Mouse (Mus musculus) liver, postnatal 0 days (tissue): ENCODE data around the gene Fasn. TPM values are rescaled to one million over a fixed set of nuclear protein-coding genes. Genes with fewer than 3 reads are reported as not detected.

Experiments
- ATAC-seq: fragments of 200-750 bp; cut with Nextera tagmentation; 2 replicates; pipeline ENCODE4 v1.8.0; 2017; ENCODE audit warnings: mild to moderate bottlenecking, moderate library complexity
- DNase-seq: peaks from one replicate; pipeline ENCODE4 v3.0.0-alpha.2; 2016
- H3K27ac ChIP-seq: fragments of 300-500 bp; sonication (generic); 2 replicates; pipeline ENCODE4 v1.5.1; 2014; ENCODE audit warnings: antibody characterized with exemption, moderate library complexity, mild to moderate bottlenecking, low read depth
- H3K27me3 ChIP-seq: fragments of 300-500 bp; sonication (generic); 2 replicates; pipeline ENCODE4 v1.6.1; 2014; ENCODE audit warnings: low read length, control low read depth, mixed read lengths; ENCODE audit not compliant: insufficient read depth
- H3K36me3 ChIP-seq: fragments of 300-500 bp; sonication (generic); replicated peaks from 2 replicates; pipeline ENCODE4 v1.6.1; 2014; ENCODE audit warnings: mild to moderate bottlenecking, control low read depth, low read length, moderate library complexity, mixed read lengths; ENCODE audit not compliant: insufficient read depth
- H3K4me1 ChIP-seq: fragments of 300-500 bp; sonication (generic); 2 replicates; pipeline ENCODE4 v1.6.1; 2014; ENCODE audit warnings: antibody characterized with exemption, mild to moderate bottlenecking, control low read depth; ENCODE audit not compliant: insufficient read depth
- H3K4me2 ChIP-seq: fragments of 300-500 bp; sonication (generic); 2 replicates; pipeline ENCODE4 v1.6.1; 2014; ENCODE audit warnings: low read depth, mild to moderate bottlenecking, low read length, moderate library complexity, mixed read lengths
- H3K4me3 ChIP-seq: fragments of 300-500 bp; sonication (generic); 2 replicates; pipeline ENCODE4 v1.5.1; 2014; ENCODE audit warnings: low read depth, low read length
- H3K9ac ChIP-seq: fragments of 300-500 bp; sonication (generic); replicated peaks from 2 replicates; pipeline ENCODE4 v1.6.1; 2014; ENCODE audit warnings: mild to moderate bottlenecking, moderate library complexity
- H3K9me3 ChIP-seq: fragments of 300-500 bp; sonication (generic); 2 replicates; pipeline ENCODE4 v1.6.1; 2016; ENCODE audit warnings: mild to moderate bottlenecking, control low read depth, low read length, mixed read lengths
- CTCF ChIP-seq: sonication (generic); IDR thresholded peaks from 2 replicates; pipeline ENCODE4 v1.5.1; 2016; ENCODE audit warnings: antibody characterized with exemption, low read depth
- EP300 ChIP-seq: IDR thresholded peaks from 2 replicates; pipeline ENCODE4 v1.6.1; 2016; ENCODE audit warnings: antibody characterized with exemption, low read depth, mild to moderate bottlenecking
- WGBS: fragments of 180-500 bp; shearing (Covaris S2); extraction: QIAGEN DNeasy Blood & Tissue Kit; methylation state at CpG from one replicate; pipeline ENCODE4 v1.1.7; 2014; ENCODE audit not compliant: insufficient replicate concordance; 5-methylcytosine and 5-hydroxymethylcytosine counted together
- polyA plus RNA-seq: library from polyadenylated mRNA; unstranded; fragments of >200 nt; fragmentation: Nextera tagmentation; extraction: Ambion mirVana; gene quantifications from 2 replicates; pipeline ENCODE4 v1.2.1, GENCODE M21; 2015

The Fasn gene
- polyA plus RNA-seq, 1 experiment from 2014 or later = 3.9 TPM

GRCm38 (mm10) chr11:120804274-120804673 lies 20.1 kb downstream of the Fasn start:
- Histone ChIP-seq H3K9me3 (no peaks in the 10 kb centered on the region), H3K27ac (no peak overlapping the region), H3K4me1 (peaks cover 3% of the 10 kb centered on the region; the same call in 1 of the 2 replicates), H3K4me2 (no peak overlapping the region), H3K36me3 (peaks cover 31% of the 10 kb centered on the region), H3K9ac (no peak overlapping the region), H3K4me3 (no peak overlapping the region), H3K27me3 (no peaks in the 10 kb centered on the region)
- 77% methylated on average over 7 of the region's 7 CpGs for WGBS
- DNase-seq = no peak
- TF ChIP-seq CTCF (no peak), EP300 (no peak)
- ATAC-seq = no peak

- DNase-seq (peak; percentile 88), ATAC-seq (peak; percentile 59)
- TF ChIP-seq EP300 (no peak), CTCF (peak; percentile 94)
- Histone ChIP-seq H3K9ac (no peak overlapping the region; the same call in 1 of the 2 replicates), H3K4me3 (no peak overlapping the region), H3K36me3 (no peaks in the 10 kb centered on the region), H3K9me3 (no peaks in the 10 kb centered on the region), H3K27me3 (no peaks in the 10 kb centered on the region), H3K27ac (no peak overlapping the region), H3K4me1 (peaks cover 7% of the 10 kb centered on the region), H3K4me2 (peak overlapping the region; percentile 28)
- 15% methylated on average over 10 of the region's 10 CpGs for WGBS
These were observed 24.1 kb downstream of the Fasn start for GRCm38 (mm10) chr11:120800061-120800904.

GRCm38 (mm10) chr11:120799316-120799890 lies 24.9 kb downstream of the Fasn start:
- peaks cover 13% of the 10 kb centered on the region for H3K4me1 ChIP-seq
- no peaks in the 10 kb centered on the region for H3K36me3 ChIP-seq
- no peaks in the 10 kb centered on the region for H3K27me3 ChIP-seq
- no peaks in the 10 kb centered on the region for H3K9me3 ChIP-seq
- H3K27ac ChIP-seq = no peak overlapping the region
- H3K4me2 ChIP-seq = no peak overlapping the region
- H3K9ac ChIP-seq = no peak overlapping the region
- WGBS = 49% methylated on average over 6 of the region's 6 CpGs
- no peak for TF ChIP-seq CTCF
- no peak for TF ChIP-seq EP300
- H3K4me3 ChIP-seq = no peak overlapping the region
- ATAC-seq (no peak), DNase-seq (no peak)

GRCm38 (mm10) chr11:120798244-120798643 lies 26.1 kb downstream of the Fasn start:
- WGBS = 39% methylated on average over 3 of the region's 3 CpGs
- peaks cover 13% of the 10 kb centered on the region for H3K4me1 ChIP-seq
- no peaks in the 10 kb centered on the region for H3K9me3 ChIP-seq
- peaks cover 11% of the 10 kb centered on the region for H3K36me3 ChIP-seq
- DNase-seq (no peak), ATAC-seq (no peak)
- no peak overlapping the region for H3K9ac ChIP-seq
- no peak overlapping the region for H3K4me2 ChIP-seq
- H3K27ac ChIP-seq = no peak overlapping the region
- TF ChIP-seq EP300 = no peak
- TF ChIP-seq CTCF = no peak
- H3K27me3 ChIP-seq = no peaks in the 10 kb centered on the region
- no peak overlapping the region for H3K4me3 ChIP-seq

GRCm38 (mm10) chr11:120796614-120796946 lies 27.8 kb downstream of the Fasn start:
- H3K27ac ChIP-seq = peak overlapping the region; percentile 73

DNA sequence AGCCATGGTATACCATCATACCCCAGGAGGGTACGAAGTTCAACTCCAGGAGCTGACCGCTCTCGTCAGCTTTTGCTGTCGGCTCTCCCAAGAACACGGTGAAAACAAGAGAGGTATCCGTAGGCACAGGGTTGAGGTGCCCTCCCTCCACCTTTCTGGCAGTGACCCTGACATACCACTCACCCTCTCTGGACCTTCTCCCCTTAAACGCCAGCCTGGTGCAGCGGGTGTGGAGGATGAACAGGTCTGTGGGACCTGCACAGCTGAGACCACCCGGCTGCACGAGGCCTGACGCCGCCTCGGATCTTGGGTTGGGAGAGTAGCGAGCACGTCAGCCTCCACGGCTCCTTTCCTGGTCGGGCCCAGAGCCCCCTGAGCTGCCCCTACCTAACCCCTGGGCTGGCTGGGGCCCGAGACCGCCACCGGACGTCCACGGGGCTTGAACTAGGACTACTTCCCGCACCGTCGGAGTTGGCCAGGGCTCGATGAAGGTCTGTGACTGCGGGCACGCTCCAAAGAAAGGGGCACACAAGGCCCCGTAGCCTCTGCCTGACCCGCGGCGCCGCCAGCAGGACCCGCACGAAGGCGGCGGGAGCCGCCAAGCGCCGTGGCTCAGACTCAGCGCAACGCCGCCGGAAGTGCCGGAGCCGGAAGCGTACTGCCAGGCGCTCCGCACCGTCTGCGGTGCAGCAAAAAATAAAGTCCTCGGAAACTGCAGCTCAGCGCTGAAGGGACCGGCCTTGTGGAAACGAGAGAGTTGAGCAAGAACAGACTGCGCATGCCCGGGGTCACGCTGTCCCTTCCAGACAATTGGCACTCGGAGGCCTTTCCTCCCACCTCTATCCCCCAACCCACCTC lies 28.4 kb downstream of the Fasn start, which contains the start of gene Dus1l:
TSS of gene Dus1l (minus strand) at position 648 of the 858 bp plus-strand sequence.
- H3K9ac ChIP-seq = peak within 1 kb of the TSS; percentile 99
- no peaks in the 10 kb centered on the region for H3K27me3 ChIP-seq
- H3K9me3 ChIP-seq = no peaks in the 10 kb centered on the region
- peaks cover 13% of the 10 kb centered on the region for H3K4me1 ChIP-seq
- DNase-seq (peak; percentile 97), ATAC-seq (peak; percentile 88)
- TF ChIP-seq CTCF (no peak), EP300 (peak; percentile 63; the same call in 1 of the 2 replicates)
- WGBS = 1% methylated on average over 59 of the region's 59 CpGs
- H3K4me2 ChIP-seq = peak within 1 kb of the TSS; percentile 97
- peak within 1 kb of the TSS; percentile 73 for H3K27ac ChIP-seq
- H3K36me3 ChIP-seq = peaks cover 33% of the 10 kb centered on the region
- peak within 1 kb of the TSS; percentile 97 for H3K4me3 ChIP-seq

More at GRCm38 (mm10) chr11:120796614-120796946, 27.8 kb downstream of the Fasn start:
- no peaks in the 10 kb centered on the region for H3K27me3 ChIP-seq
- H3K36me3 ChIP-seq = peaks cover 27% of the 10 kb centered on the region
- WGBS = 29% methylated on average over 8 of the region's 8 CpGs
- peak overlapping the region; percentile 97 for H3K4me3 ChIP-seq
- peaks cover 13% of the 10 kb centered on the region for H3K4me1 ChIP-seq
- peak overlapping the region; percentile 99 for H3K9ac ChIP-seq
- H3K9me3 ChIP-seq = no peaks in the 10 kb centered on the region
- peak overlapping the region; percentile 97 for H3K4me2 ChIP-seq
- TF ChIP-seq CTCF (no peak), EP300 (no peak)
- DNase-seq (no peak), ATAC-seq (peak; percentile 16)
